Mouse (Mus musculus) G1E (cell line): ENCODE data around the gene Map4.

Experiments
- CTCF ChIP-seq: IDR thresholded peaks from 2 replicates; pipeline ENCODE4 v1.5.1; 2012; ENCODE audit warnings: low read depth, low read length, inconsistent platforms, mixed read lengths
- GATA1 ChIP-seq: IDR thresholded peaks from 2 replicates; pipeline ENCODE4 v1.6.1; 2012; ENCODE audit warnings: borderline replicate concordance, low read length, inconsistent platforms, mixed read lengths
- POLR2AphosphoS5 ChIP-seq: IDR thresholded peaks from 2 replicates; pipeline ENCODE4 v1.6.1; 2012; ENCODE audit warnings: low read depth, low read length, inconsistent platforms; ENCODE audit not compliant: insufficient replicate concordance
- TAL1 ChIP-seq: conservative IDR thresholded peaks from 2 replicates; pipeline ENCODE4 v1.6.1; 2012; ENCODE audit warnings: low read depth, low read length, inconsistent platforms, mixed read lengths

GRCm38 (mm10) chr9:109895593-109895992, 35.7 kb upstream of the Map4 start:
- no peak for TF ChIP-seq CTCF
- no peak for TF ChIP-seq POLR2AphosphoS5
- TF ChIP-seq GATA1, result no peak
- no peak for TF ChIP-seq TAL1
